Mouse (Mus musculus) ovary, postnatal 36 days (tissue): ENCODE measurements around the gene Usp12.

ENCODE experiments used
- DNase-seq: peaks from one replicate; pipeline ENCODE4 v3.0.0; 2022; ENCODE audit warnings: low spot score, mixed read lengths

Usp12 gene

GRCm38 (mm10) chr5:146795728-146796127 is 922 bp upstream of the Usp12 start:
- DNase-seq: no peak

GRCm38 (mm10) chr5:146794084-146794852 is 538 bp downstream of the Usp12 start:
- peak; percentile 35 for DNase-seq

- DNase-seq: no peak
These were observed 1.1 kb downstream of the Usp12 start for GRCm38 (mm10) chr5:146793630-146794083.

GRCm38 (mm10) chr5:146792140-146792791 is 2.5 kb downstream of the Usp12 start:
- DNase-seq: no peak

GRCm38 (mm10) chr5:146790944-146791343 is 3.9 kb downstream of the Usp12 start:
- no peak for DNase-seq

GRCm38 (mm10) chr5:146789413-146789812 is 5.4 kb downstream of the Usp12 start:
- DNase-seq: no peak

- DNase-seq: no peak
These were observed 8.7 kb downstream of the Usp12 start for GRCm38 (mm10) chr5:146786123-146786522.

GRCm38 (mm10) chr5:146783891-146784290 is 10.9 kb downstream of the Usp12 start:
- DNase-seq: no peak

GRCm38 (mm10) chr5:146783300-146783699 is 11.5 kb downstream of the Usp12 start:
- no peak for DNase-seq

- no peak for DNase-seq
These were observed 13.1 kb downstream of the Usp12 start for GRCm38 (mm10) chr5:146781663-146782062.

- DNase-seq: no peak
These were observed 14.9 kb downstream of the Usp12 start for GRCm38 (mm10) chr5:146779931-146780330.

- DNase-seq: no peak
These were observed 17.7 kb downstream of the Usp12 start for GRCm38 (mm10) chr5:146776988-146777639.

GRCm38 (mm10) chr5:146771982-146772381 is 22.8 kb downstream of the Usp12 start:
- DNase-seq: peak; percentile 56

GRCm38 (mm10) chr5:146770002-146770848 is 24.6 kb downstream of the Usp12 start:
- no peak for DNase-seq

- no peak for DNase-seq
These were observed 29.0 kb downstream of the Usp12 start for GRCm38 (mm10) chr5:146765791-146766190.

- DNase-seq: no peak
These were observed 35.6 kb downstream of the Usp12 start for GRCm38 (mm10) chr5:146759159-146759558.

GRCm38 (mm10) chr5:146757921-146758320 is 36.9 kb downstream of the Usp12 start:
- DNase-seq: no peak

- DNase-seq: no peak
These were observed 37.5 kb downstream of the Usp12 start for GRCm38 (mm10) chr5:146757316-146757715.

GRCm38 (mm10) chr5:146753181-146753580 is 41.6 kb downstream of the Usp12 start:
- DNase-seq: peak; percentile 33

- no peak for DNase-seq
These were observed 43.8 kb downstream of the Usp12 start for GRCm38 (mm10) chr5:146750958-146751357.

GRCm38 (mm10) chr5:146750273-146750672 is 44.5 kb downstream of the Usp12 start:
- no peak for DNase-seq

- no peak for DNase-seq
These were observed 44.9 kb downstream of the Usp12 start for GRCm38 (mm10) chr5:146749857-146750256.
